Mouse (Mus musculus) activated CD4-positive, CD25-positive, alpha-beta regulatory T cell, adult 4 months (primary cell): ENCODE data around the gene Gm38431. TPM values are rescaled to one million over a fixed set of nuclear protein-coding genes. Genes with fewer than 3 reads are reported as not detected.

Experiments
- ATAC-seq: one replicate; pipeline ENCODE4 v1.8.0; 2017
- polyA plus RNA-seq, 2 experiments: library from polyadenylated mRNA; unstranded; fragments of 100-300 nt; shearing (Covaris generic); gene quantifications; one replicate each; pipeline ENCODE4 v1.2.1; 2017

The Gm38431 gene
- polyA plus RNA-seq, 2 experiments from 2014 or later, result 0.67 to 3.2 TPM

GRCm38 (mm10) chr9:21036666-21037065, 55.1 kb downstream of the Gm38431 start:
- ATAC-seq, result no peak

- ATAC-seq, result no peak
These were observed 55.6 kb downstream of the Gm38431 start for GRCm38 (mm10) chr9:21036161-21036560.

DNA sequence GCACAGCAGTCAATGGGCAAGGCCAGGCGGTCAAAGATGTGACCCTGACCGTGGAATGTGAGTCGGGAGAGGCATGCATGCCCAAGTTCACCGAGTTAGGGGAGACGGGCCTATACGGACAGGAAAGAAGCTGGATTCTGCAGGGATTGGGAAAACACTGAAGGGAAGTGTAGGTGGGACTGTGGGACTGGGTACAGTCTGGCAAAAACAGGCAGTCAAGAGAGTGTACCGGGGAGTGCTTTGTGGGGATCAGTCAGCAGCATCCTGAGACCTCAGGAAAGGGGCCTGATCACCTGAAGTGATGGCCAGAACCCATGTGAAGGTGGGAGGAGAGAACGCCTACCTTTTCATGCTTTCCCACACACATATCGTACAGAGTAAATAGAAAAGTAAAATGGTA, 56.2 kb downstream of the Gm38431 start:
- ATAC-seq, result no peak

DNA sequence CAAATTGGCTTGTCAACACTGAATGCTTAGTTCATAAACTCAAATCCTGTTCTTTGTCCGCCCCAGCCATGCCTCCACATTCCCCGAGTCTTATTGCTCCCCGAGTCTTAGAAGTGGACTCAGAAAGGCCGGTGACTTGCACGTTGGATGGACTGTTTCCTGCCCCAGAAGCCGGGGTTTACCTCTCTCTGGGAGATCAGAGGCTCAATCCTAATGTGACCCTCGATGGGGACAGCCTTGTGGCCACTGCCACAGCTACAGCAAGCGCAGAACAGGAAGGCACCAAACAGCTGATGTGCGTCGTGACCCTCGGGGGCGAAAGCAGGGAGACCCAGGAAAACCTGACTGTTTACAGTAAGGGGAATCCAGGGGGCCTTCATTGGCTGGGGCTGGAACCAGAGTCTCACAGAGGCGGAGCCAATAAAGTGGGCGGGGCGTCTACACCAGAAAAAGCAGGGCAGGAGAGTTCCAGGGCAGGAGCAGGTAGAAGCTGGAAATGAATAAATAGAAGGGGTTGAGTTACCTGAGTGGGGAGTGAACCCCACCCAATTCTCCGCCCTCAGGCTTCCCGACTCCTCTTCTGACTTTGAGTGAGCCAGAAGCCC, 57.2 kb downstream of the Gm38431 start:
- ATAC-seq, result no peak

DNA sequence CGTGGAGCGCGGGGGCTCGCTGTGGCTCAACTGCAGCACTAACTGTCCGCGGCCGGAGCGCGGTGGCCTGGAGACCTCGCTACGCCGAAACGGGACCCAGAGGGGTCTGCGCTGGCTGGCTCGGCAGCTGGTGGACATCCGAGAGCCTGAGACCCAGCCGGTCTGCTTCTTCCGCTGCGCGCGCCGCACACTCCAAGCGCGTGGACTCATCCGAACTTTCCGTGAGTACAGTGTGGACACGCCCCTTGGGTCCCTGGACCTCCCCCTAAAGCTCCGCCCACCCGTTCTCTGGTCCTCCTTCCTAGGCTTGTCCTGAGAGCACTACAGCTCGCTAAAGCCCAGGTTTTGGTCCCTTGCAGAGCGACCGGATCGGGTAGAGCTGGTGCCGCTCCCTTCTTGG, 58.7 kb downstream of the Gm38431 start:
- peak; percentile 37 for ATAC-seq

GRCm38 (mm10) chr9:21032491-21032890, 59.3 kb downstream of the Gm38431 start:
- ATAC-seq, result no peak

DNA sequence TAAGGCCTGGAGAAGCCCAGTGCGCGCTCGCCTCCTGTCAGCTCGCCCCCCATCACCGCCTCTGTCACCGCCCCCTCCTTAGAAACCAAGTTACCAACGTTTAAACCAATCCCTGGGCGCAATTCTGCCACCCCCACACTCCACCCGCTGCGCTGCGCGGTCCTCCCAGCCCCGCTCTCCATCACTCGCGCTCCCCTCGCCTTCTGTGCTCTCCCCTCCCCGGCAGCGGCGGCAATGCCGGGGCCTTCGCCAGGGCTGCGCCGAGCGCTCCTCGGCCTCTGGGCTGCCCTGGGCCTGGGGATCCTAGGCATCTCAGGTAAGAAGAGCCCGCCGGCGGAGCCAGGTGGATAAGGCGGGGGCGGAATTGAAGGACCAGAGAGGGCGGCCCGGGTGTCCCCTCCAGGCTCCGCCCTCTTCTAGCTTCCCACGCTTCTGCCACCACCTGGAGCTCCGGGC, 59.9 kb downstream of the Gm38431 start, which contains the start of gene Icam5:
Gene Icam5, plus strand, starts transcription at position 178 of the 456 bp plus-strand sequence.
- ATAC-seq, result no peak

DNA sequence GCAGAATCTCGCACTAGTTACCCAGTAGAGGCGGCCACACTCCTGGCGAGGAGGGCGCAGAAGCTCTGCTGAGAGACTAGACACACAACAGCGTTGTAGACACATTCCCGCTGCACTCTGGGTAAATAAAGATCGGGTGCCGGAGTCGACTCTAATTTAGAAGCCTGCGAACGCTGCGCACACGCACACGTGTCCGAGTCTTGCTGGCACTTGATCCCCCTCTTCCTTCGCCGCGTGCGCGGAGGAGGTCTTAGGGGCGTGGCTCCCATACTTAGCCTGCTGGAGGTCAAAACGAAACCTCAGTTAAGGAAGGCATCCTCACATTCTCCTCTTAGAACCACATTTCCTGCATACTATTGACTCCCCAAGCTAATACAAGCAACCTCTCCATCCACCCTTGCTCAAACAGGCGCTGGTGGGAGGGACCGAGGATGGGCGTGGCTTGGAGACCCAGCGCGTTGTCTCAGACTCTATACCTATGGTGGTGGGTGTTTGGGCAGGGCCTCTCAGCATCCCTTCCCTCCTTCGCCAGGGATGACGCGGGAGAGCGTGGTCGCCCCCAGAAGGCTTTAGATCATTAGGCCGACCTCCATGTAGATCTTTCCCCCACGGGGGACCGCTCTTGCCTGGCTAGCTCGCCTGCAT, 60.4 kb downstream of the Gm38431 start:
- ATAC-seq, result peak; percentile 30

GRCm38 (mm10) chr9:21030781-21031250, 61.0 kb downstream of the Gm38431 start:
- ATAC-seq, result peak; percentile 67

DNA sequence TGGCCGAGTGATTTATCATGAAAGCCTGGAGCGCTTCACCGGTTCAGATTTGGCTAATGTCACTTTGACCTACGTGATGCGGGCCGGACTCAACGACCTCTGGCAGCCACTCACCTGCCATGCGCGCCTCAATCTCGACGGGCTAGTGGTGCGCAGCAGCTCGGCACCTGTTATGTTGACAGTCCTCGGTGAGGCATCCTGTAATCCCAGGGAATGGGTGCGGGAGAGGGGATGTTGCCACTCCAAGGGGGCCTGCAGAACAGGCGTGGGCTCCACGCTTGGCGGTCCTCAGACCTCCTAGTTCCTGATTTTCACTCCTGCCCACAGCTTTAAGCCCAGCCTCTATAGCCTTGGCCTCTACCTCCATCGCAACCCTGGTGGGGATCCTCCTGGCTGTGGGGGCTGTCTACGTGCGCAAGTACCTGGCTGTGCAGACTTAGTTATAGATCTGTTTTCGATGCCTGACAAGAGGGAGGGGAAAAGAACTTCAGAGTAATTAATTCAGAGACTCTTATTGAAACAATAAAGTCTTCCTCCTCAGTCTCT, 61.7 kb downstream of the Gm38431 start:
- ATAC-seq, result no peak

- ATAC-seq, result no peak
These were observed 62.3 kb downstream of the Gm38431 start, which contains the start of gene Icam4 for GRCm38 (mm10) chr9:21029291-21030054. Gene Icam4 (plus strand): TSS chr9:21029373.

- no peak for ATAC-seq
These were observed 63.2 kb downstream of the Gm38431 start for GRCm38 (mm10) chr9:21028560-21029110.

DNA sequence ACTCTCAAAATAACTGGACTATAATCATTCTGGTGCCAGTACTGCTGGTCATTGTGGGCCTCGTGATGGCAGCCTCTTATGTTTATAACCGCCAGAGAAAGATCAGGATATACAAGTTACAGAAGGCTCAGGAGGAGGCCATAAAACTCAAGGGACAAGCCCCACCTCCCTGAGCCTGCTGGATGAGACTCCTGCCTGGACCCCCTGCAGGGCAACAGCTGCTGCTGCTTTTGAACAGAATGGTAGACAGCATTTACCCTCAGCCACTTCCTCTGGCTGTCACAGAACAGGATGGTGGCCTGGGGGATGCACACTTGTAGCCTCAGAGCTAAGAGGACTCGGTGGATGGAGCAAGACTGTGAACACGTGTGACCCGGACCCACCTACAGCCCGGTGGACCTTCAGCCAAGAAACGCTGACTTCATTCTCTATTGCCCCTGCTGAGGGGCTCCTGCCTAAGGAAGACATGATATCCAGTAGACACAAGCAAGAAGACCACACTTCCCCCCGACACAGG, 64.0 kb downstream of the Gm38431 start:
- no peak for ATAC-seq

DNA sequence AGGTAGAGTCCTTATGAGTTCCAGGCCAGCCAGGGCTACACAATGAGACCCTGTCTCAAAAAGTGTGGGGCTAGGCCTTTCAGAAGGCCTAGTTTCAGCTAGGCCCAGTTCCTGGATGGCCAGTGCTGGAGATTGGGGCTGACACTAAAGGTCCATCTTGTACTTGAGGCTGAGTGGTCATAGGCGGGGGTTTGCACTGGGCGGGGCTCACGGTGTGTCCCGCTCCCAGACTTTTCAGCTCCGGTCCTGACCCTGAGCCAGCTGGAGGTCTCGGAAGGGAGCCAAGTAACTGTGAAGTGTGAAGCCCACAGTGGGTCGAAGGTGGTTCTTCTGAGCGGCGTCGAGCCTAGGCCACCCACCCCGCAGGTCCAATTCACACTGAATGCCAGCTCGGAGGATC, 64.9 kb downstream of the Gm38431 start:
- no peak for ATAC-seq

DNA sequence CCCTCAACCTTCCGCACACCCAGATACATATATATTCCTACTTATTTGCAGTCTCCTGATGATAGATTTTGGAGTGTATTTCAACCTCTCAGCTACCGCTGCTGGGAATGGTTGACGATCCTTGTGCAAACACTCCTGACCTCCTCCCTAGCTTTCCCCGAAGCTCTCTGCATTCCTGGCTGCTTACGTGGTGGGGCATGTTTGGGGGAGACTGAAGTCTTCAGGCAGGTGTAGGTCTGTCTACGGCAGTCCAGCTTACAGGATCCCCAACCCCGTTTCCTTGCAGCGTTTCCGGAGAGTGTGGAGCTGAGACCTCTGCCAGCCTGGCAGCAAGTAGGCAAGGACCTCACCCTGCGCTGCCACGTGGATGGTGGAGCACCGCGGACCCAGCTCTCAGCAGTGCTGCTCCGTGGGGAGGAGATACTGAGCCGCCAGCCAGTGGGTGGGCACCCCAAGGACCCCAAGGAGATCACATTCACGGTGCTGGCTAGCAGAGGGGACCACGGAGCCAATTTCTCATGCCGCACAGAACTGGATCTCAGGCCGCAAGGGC, 66.5 kb downstream of the Gm38431 start:
- no peak for ATAC-seq

DNA sequence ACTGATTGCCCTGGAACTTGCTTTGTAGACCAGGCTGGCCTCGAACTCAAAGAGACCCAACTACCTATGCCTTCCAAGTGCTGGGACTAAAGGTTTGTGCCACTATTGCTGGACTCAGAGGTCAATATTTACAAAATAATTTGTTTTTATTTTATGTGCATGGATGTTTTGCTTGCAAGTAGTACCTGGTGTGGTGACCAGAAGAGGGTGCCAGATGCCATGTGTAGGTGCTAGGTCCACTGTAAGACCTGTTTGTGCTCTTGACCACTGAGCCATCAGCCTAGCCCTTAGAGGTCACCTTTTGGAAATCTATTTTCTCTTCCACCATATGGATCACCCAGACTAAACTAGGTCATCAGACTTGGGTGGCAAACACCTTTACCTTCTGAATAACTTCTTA, 69.1 kb downstream of the Gm38431 start:
- no peak for ATAC-seq

- ATAC-seq, result no peak
These were observed 69.5 kb downstream of the Gm38431 start for GRCm38 (mm10) chr9:21022288-21022687.

DNA sequence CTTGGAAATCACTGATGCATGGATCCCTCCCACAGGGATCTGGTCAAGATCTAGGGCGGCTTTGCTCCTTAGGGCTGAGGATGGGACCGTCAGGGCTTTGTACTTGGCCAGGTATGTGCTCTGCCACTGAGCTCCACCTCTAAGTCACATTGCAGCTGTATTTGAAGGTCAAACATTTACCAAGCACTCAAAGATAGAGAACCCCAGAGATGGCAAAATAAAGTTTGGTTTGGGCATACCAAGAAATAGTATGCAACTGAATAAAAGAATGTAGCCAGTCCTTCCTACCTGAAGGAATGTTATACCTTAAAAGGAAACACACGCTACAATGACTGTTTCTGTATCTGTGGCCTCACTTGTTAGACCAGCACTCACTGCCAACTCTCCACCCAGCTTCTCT, 70.4 kb downstream of the Gm38431 start:
- no peak for ATAC-seq

DNA sequence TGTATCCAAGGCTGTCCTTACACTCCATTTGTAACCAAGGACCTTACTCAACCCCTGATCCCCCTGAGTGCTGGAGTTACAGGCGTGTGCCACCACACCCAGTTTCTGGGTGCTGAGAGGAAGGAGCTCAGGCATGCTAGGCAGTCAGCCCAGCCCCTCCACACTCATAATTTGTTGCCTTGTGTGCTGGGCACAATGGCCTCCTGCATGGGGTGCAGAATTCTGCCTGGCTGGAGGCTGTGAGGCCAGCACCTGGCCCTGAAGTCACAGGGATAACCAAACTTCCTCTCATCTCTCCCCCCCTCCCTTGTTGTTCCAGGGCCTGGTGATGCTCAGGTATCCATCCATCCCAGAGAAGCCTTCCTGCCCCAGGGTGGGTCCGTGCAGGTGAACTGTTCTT, 73.2 kb downstream of the Gm38431 start:
- no peak for ATAC-seq
